Mouse (Mus musculus): ENCODE results near the gene Abhd12. TPM values are rescaled to one million over a fixed set of nuclear protein-coding genes. Genes with fewer than 3 reads are reported as not detected.
"Not testable (repeated sequence)": the region's sequence is repeated elsewhere in the genome, so short reads cannot be mapped to it uniquely, and the experiment has no call there.

Abhd12 gene
- total RNA-seq, 2 experiments from 2014 or later = 30.8 to 34.5 TPM

DNA sequence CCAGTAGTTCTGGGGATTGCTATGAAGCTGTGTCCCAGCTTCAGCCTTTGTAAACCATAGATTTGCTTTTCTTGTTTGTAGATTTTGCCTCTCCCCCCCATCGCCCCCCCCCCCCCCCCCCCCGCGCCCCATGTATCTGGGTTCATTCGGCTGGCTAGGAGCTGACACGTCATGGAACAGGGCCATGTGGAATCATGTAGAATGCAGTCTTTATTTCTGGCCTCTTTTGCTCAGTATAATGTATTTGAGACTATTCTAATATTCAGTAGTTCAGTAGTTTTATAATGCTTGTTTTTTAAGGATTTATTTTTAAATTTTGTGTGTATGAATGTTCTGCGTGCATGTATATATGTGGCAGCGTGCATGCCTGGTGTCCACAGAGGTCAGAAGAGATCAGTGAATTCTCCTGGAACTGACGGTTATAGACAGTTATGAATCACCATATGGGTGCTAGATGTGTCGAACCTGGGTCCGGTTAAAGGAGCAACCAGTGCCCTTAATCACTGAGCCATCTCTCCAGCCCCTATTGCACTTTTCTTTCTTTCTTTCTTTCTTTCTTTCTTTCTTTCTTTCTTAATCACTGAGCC is 5.8 kb upstream of the Abhd12 start:
- DNase-seq = no peak
- intact Hi-C loops (cut with DNase I) = no loop called here

GRCm38 (mm10) chr2:150909429-150910039 is 5.0 kb upstream of the Abhd12 start:
- intact Hi-C loops (cut with DNase I) = loop anchor here (5.0 to 10.0 kb wide), 5 partner anchors 128 to 775 kb away; partner anchors contain the start of genes Apmap, Entpd6, Nanp and Ninl

GRCm38 (mm10) chr2:150908881-150909280 is 4.3 kb upstream of the Abhd12 start:
- intact Hi-C loops (cut with DNase I) = loop anchor here (5.0 to 10.0 kb wide), 5 partner anchors 128 to 774 kb away; partner anchors contain the start of genes Apmap, Entpd6, Nanp and Ninl
- not testable (repeated sequence) for DNase-seq

More at GRCm38 (mm10) chr2:150909429-150910039, 5.0 kb upstream of the Abhd12 start:
- peak; percentile 95 to 96 for DNase-seq

DNA sequence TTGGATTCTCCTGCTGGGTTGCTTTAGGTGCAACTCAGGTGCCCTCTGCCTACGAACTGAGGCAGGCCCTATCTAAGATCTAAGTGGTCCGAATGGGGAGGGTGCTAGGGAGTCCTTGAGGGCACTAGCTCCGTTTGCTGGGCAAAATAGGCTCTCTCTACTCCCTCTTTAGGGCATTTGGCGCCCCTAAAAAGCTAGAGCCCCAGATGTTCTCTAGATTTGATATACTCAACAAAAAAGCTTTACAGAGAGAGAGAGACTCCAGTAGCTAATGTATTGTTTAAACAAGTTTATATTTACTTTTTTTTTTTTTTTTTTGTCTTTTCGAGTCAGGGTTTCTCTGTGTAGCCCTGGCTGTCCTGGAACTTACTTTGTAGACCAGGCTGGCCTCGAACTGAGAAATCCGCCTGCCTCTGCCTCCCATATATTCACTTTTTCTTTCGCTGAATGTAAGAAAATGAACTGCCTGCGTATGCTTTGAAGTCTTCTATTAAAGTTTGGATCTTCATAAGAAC is 452 bp upstream of the Abhd12 start, which contains the start of gene Gins1:
Gene Gins1, plus strand, starts transcription at position 465 of the 515 bp plus-strand sequence.
- intact Hi-C loops (cut with DNase I) = loop anchor here (5.0 to 10.0 kb wide), 5 partner anchors 132 to 770 kb away; partner anchors contain the start of genes Apmap, Entpd6, Nanp and Ninl
- no peak for DNase-seq

DNA sequence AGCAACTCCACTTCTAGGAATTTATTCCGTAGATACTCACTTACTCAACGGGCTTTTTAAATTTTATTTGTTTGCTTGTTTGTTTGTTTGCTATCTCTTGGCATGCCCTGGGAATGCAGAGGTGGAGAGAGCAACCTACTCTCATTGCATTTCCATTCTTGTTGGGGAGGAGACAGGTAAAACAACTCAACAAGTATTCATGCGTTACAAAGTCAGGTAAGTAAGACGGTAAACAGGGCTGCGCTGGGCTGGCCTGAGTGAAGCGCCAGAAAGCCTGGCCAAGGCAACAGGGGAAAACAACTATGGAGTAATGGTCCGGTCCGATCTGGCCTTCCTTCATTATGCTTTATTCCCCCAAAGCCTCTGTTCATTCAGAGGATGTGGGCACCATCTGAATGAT is 2.2 kb downstream of the Abhd12 start:
- intact Hi-C loops (cut with DNase I) = loop anchor here (10.0 kb wide), 1 partner anchor 768 kb away; the partner anchor contains the start of gene Zfp120

GRCm38 (mm10) chr2:150900341-150900740 is 4.2 kb downstream of the Abhd12 start:
- intact Hi-C loops (cut with DNase I) = loop anchor here (10.0 kb wide), 1 partner anchor 766 kb away; the partner anchor contains the start of gene Zfp120
- no peak for DNase-seq

More for the DNA sequence above, 2.2 kb downstream of the Abhd12 start:
- DNase-seq = no peak

DNA sequence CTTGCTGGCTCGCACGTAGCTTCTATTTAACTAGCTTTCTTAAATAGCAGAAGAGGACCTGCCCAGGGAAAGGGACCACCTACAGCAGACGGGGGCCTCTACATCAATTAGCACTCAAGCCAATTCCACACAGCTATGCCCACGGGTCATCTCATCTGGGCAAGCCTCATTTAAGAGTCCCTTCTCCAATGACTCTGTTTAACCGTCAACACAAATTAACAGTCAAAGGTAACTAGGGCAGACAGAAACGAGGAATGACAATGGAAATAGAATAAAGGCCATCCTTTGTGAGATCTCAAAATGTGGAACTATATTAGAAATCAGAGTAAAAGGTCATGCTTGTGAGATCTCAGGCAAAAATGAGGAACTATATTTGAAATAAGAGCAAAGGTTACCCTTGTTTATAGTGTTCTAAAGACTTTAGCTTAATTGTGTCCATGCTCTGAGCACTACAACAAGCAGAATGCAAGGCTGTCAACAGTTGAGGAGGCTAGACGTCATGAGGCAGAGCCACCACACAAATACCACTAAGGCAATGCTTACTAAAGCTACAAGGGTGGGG is 8.8 kb downstream of the Abhd12 start:
- DNase-seq = no peak
- intact Hi-C loops (cut with DNase I) = no loop called here

GRCm38 (mm10) chr2:150894617-150895267 is 9.8 kb downstream of the Abhd12 start:
- no peak for DNase-seq
- intact Hi-C loops (cut with DNase I) = no loop called here

GRCm38 (mm10) chr2:150887370-150887769 is 17.2 kb downstream of the Abhd12 start:
- intact Hi-C loops (cut with DNase I) = no loop called here
- DNase-seq = no peak

DNA sequence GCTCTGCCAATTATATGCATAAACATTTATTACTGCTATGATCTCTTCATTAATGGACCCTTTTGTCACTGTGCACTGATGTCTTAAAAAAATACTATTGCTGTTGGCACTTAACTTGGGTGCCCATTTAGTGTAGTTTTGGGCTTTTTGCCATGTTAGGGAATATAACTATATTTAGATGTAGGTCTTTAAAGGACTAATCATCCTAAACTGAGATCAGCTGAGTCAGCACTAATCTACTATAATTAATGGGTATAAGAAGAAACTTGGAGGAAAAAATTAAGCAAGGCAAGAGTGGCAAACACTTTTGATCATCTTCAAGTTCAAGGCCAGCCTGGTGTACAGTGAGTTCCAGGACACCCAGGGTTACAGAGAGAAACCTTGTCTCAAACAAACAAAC is 18.2 kb downstream of the Abhd12 start:
- intact Hi-C loops (cut with DNase I) = no loop called here
- no peak for DNase-seq

GRCm38 (mm10) chr2:150885814-150886213 is 18.7 kb downstream of the Abhd12 start:
- no peak for DNase-seq
- intact Hi-C loops (cut with DNase I) = no loop called here

DNA sequence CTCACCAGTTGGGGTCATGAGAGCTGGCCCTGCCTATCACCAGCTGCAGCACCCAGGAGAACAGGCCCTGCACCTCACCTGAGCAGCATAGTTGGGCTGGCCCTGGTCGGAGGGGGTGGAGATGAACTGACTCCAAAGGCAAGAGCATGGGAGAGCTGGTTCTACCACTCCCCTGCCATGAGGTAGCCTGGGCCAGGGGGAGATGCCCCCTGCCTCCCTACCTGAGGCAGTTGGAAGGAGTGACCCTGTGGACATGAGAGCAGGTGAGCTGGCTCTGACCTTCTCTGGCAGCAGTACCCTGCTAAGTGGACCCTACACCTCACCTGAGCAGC is 19.8 kb downstream of the Abhd12 start:
- intact Hi-C loops (cut with DNase I) = no loop called here

GRCm38 (mm10) chr2:150884075-150884778 is 20.3 kb downstream of the Abhd12 start:
- intact Hi-C loops (cut with DNase I) = no loop called here
- DNase-seq = no peak

More for the DNA sequence above, 19.8 kb downstream of the Abhd12 start:
- no peak for DNase-seq

GRCm38 (mm10) chr2:150877561-150877960 is 27.0 kb downstream of the Abhd12 start:
- intact Hi-C loops (cut with DNase I) = no loop called here
- no peak for DNase-seq

- DNase-seq = no peak
- intact Hi-C loops (cut with DNase I) = no loop called here
Observed at GRCm38 (mm10) chr2:150875226-150875625, 29.3 kb downstream of the Abhd12 start.

DNA sequence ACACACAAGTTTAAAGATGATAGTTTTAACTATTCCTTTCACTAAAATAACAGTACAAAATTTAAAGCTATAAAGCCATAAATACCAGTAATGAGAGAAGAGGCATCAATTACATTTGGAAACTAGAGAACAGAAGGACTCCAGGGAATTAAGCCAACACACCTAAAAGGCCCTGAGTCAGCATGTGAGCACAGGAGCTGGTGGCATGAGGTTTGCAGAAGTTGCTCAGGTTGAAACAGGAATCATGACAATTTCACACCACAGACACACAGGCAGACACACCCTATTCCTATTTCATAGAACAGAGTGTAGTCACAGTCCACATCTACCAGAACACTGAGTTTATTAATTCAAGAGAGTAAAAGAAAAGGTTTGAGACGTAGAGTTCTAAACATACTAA is 30.0 kb downstream of the Abhd12 start:
- DNase-seq = no peak
- intact Hi-C loops (cut with DNase I) = no loop called here

DNA sequence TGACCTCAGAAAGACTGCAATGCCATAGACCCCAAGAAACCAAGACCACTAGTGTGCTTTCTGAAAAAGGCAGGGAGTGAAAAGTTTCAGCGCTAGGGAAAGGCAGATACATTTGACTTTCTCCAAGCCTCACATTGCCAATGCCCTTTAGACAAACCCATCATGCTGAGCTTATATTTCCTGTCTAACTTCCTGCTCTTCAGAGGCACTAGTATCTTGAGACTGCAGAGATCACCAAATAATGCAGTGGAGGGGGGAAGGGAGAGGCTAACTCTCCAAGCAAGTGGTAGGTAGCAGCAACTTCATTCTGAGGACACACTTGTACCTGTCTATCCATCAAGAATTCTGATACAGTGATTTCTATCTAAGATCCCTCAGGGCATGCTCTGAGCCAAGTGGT is 35.1 kb downstream of the Abhd12 start:
- intact Hi-C loops (cut with DNase I) = no loop called here
- DNase-seq = no peak

- intact Hi-C loops (cut with DNase I) = no loop called here
- no peak for DNase-seq
Observed at GRCm38 (mm10) chr2:150867021-150867420, 37.5 kb downstream of the Abhd12 start.

- intact Hi-C loops (cut with DNase I) = no loop called here
- no peak for DNase-seq
Observed at GRCm38 (mm10) chr2:150861128-150861527, 43.4 kb downstream of the Abhd12 start.

DNA sequence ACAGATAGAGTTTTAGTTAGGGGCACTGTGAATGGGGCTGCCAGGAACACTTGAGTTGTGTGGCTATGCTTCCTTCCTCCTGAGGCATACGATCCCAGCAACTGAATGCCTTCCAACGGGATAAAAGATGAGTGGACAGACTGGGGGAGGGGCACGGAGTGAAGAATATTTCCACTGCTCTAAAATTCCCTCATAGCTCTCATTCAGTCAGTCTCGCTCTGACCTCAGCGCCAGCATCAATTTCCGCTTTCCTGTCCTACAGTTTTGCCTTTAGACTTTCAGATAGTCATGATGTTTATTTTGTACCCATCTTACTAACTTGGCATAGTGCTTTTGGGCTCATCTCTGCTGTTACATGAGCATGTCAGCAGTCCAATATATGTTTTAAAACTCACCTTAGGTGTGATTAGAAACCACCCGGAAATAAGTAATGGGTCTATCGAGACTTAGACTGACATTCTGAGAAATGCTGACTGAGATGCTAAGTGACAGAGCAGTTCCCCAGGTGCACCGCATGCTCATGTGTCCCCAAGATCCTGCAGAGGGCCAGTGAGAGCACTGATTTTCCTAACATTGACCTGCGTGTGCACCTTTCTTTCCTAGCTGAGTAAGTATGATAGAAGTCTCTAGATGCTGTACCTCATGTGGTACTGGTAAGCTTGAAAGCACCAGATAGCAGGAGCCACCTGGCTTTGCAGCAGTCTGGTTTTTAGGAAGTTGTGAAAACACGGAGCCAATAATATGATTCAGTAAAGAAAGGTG is 44.7 kb downstream of the Abhd12 start:
- DNase-seq = no peak
- intact Hi-C loops (cut with DNase I) = no loop called here

All from heart, postnatal 10 days (tissue).